Mouse (Mus musculus) MEL (cell line): ENCODE measurements around the gene Acpp. TPM values are rescaled to one million over a fixed set of nuclear protein-coding genes. Genes with fewer than 3 reads are reported as not detected.

Experiments used
- DNase-seq: peaks from one replicate; pipeline ENCODE4 v3.0.0; 2011; ENCODE audit warnings: low read depth, low spot score
- H3K27ac ChIP-seq: 2 replicates; pipeline ENCODE4 v1.5.1; 2012; ENCODE audit warnings: low read depth, mild to moderate bottlenecking, control low read depth, low read length, moderate library complexity; ENCODE audit not compliant: control insufficient read depth
- H3K27me3 ChIP-seq, 2 experiments: fragments of 150-350 bp in 1 of 2; sonication (generic) in 1 of 2; 2 replicates each; pipeline ENCODE4 v1.6.1; 2012; ENCODE audit warnings: low read length in 2 of 2, mild to moderate bottlenecking in 2 of 2, improper control_type of control experiment in 1 of 2, moderate library complexity in 1 of 2; ENCODE audit not compliant: insufficient read depth in 2 of 2, control insufficient read depth in 1 of 2
- H3K36me3 ChIP-seq, 2 experiments: 2 replicates each; pipeline ENCODE4 v1.6.1; 2012 to 2014; ENCODE audit warnings: low read length in 2 of 2, improper control_type of control experiment in 1 of 2, inconsistent platforms in 1 of 2, mild to moderate bottlenecking in 1 of 2; ENCODE audit not compliant: insufficient read depth in 2 of 2, control insufficient read depth in 1 of 2
- H3K4me1 ChIP-seq, 2 experiments: fragments of 150-350 bp in 1 of 2; sonication (generic) in 1 of 2; 2 replicates each; pipeline ENCODE4 v1.6.1; 2012; ENCODE audit warnings: low read length in 2 of 2, improper control_type of control experiment in 1 of 2, mild to moderate bottlenecking in 1 of 2; ENCODE audit not compliant: insufficient read depth in 2 of 2, control insufficient read depth in 1 of 2
- H3K4me3 ChIP-seq, 2 experiments: fragments of 150-350 bp in 1 of 2; sonication (generic) in 1 of 2; 2 replicates each; pipeline ENCODE4 v1.5.1; 2012; ENCODE audit warnings: low read depth in 2 of 2, low read length in 2 of 2, mild to moderate bottlenecking in 2 of 2, moderate library complexity in 2 of 2, control low read depth in 1 of 2, improper control_type of control experiment in 1 of 2; ENCODE audit not compliant: control insufficient read depth in 1 of 2, insufficient read depth in 1 of 2
- H3K79me2 ChIP-seq: 2 replicates; pipeline ENCODE4 v1.6.1; 2012; ENCODE audit warnings: mild to moderate bottlenecking, low read length, moderate library complexity; ENCODE audit not compliant: control insufficient read depth, poor library complexity, insufficient read depth
- H3K9ac ChIP-seq: 2 replicates; pipeline ENCODE4 v1.6.1; 2012; ENCODE audit warnings: low read depth, mild to moderate bottlenecking, control low read depth, low read length, moderate library complexity; ENCODE audit not compliant: control insufficient read depth, poor library complexity, severe bottlenecking
- H3K9me3 ChIP-seq: fragments of 150-350 bp; sonication (generic); replicated peaks from 2 replicates; pipeline ENCODE4 v1.6.1; 2012; ENCODE audit warnings: mild to moderate bottlenecking, low read length, improper control_type of control experiment, moderate library complexity; ENCODE audit not compliant: insufficient read depth
- BHLHE40 ChIP-seq: IDR thresholded peaks from 2 replicates; pipeline ENCODE4 v1.6.1; 2012; ENCODE audit warnings: low read depth, mild to moderate bottlenecking, inconsistent platforms, low read length, improper control_type of control experiment, borderline replicate concordance
- CHD2 ChIP-seq: IDR thresholded peaks from 2 replicates; pipeline ENCODE4 v1.6.1; 2011; ENCODE audit warnings: low read length, improper control_type of control experiment
- E2F4 ChIP-seq: IDR thresholded peaks from 2 replicates; pipeline ENCODE4 v1.6.1; 2011; ENCODE audit warnings: low read depth, low read length, improper control_type of control experiment, borderline replicate concordance
- ELF1 ChIP-seq: IDR thresholded peaks from 2 replicates; pipeline ENCODE4 v1.6.1; 2014; ENCODE audit warnings: low read depth, mild to moderate bottlenecking, inconsistent platforms, low read length, improper control_type of control experiment, moderate library complexity
- ETS1 ChIP-seq: IDR thresholded peaks from 2 replicates; pipeline ENCODE4 v1.6.1; 2012; ENCODE audit warnings: low read depth, mild to moderate bottlenecking, inconsistent platforms, low read length, improper control_type of control experiment, moderate library complexity
- GABPA ChIP-seq: IDR thresholded peaks from 2 replicates; pipeline ENCODE4 v1.6.1; 2012; ENCODE audit warnings: low read depth, mild to moderate bottlenecking, inconsistent platforms, low read length, improper control_type of control experiment, moderate library complexity
- MAZ ChIP-seq: IDR thresholded peaks from 2 replicates; pipeline ENCODE4 v1.6.1; 2012; ENCODE audit warnings: low read depth, mild to moderate bottlenecking, inconsistent platforms, low read length, improper control_type of control experiment
- MEF2A ChIP-seq: IDR thresholded peaks from 2 replicates; pipeline ENCODE4 v1.6.1; 2014; ENCODE audit warnings: low read depth, mild to moderate bottlenecking, inconsistent platforms, low read length, improper control_type of control experiment; ENCODE audit not compliant: poor library complexity, insufficient replicate concordance, severe bottlenecking; ENCODE audit errors: extremely low read depth
- MXI1 ChIP-seq: IDR thresholded peaks from 2 replicates; pipeline ENCODE4 v1.6.1; 2011; ENCODE audit warnings: mild to moderate bottlenecking, low read depth, low read length, improper control_type of control experiment
- MYB ChIP-seq: IDR thresholded peaks from 2 replicates; pipeline ENCODE4 v1.6.1; 2011; ENCODE audit warnings: mild to moderate bottlenecking, low read depth, low read length, improper control_type of control experiment
- MYC ChIP-seq: IDR thresholded peaks from 2 replicates; pipeline ENCODE4 v1.6.1; 2011; ENCODE audit warnings: low read depth, mild to moderate bottlenecking, low read length, improper control_type of control experiment, moderate library complexity
- NRF1 ChIP-seq: IDR thresholded peaks from 2 replicates; pipeline ENCODE4 v1.6.1; 2014; ENCODE audit warnings: low read depth, mild to moderate bottlenecking, inconsistent platforms, low read length, improper control_type of control experiment, moderate library complexity; ENCODE audit not compliant: poor library complexity, insufficient read depth, severe bottlenecking
- POLR2A ChIP-seq, 2 experiments: IDR thresholded peaks; 2 replicates each; pipeline ENCODE4 v1.6.1; 2011 to 2012; ENCODE audit warnings: low read length in 2 of 2, mild to moderate bottlenecking in 2 of 2, control low read depth in 1 of 2, improper control_type of control experiment in 1 of 2, low read depth in 1 of 2, moderate library complexity in 1 of 2; ENCODE audit not compliant: control insufficient read depth in 1 of 2, insufficient read depth in 1 of 2, poor library complexity in 1 of 2
- POLR2AphosphoS2 ChIP-seq: IDR thresholded peaks from 2 replicates; pipeline ENCODE4 v1.6.1; 2011; ENCODE audit warnings: low read length, improper control_type of control experiment
- RAD21 ChIP-seq: IDR thresholded peaks from 2 replicates; pipeline ENCODE4 v1.6.1; 2011; ENCODE audit warnings: mild to moderate bottlenecking, low read depth, low read length, improper control_type of control experiment
- TAL1 ChIP-seq: IDR thresholded peaks from 2 replicates; pipeline ENCODE4 v1.6.1; 2012; ENCODE audit warnings: mild to moderate bottlenecking, inconsistent platforms, low read length, moderate library complexity, mixed read lengths
- USF2 ChIP-seq, 2 experiments: IDR thresholded peaks; 2 replicates each; pipeline ENCODE4 v1.6.1; 2011 to 2012; ENCODE audit warnings: improper control_type of control experiment in 2 of 2, low read length in 2 of 2, borderline replicate concordance in 1 of 2, inconsistent platforms in 1 of 2, low read depth in 1 of 2, mild to moderate bottlenecking in 1 of 2; ENCODE audit not compliant: insufficient read depth in 1 of 2
- ZMIZ1 ChIP-seq: IDR thresholded peaks from 2 replicates; pipeline ENCODE4 v1.6.1; 2012; ENCODE audit warnings: low read depth, mild to moderate bottlenecking, inconsistent platforms, low read length, improper control_type of control experiment, moderate library complexity
- polyA plus RNA-seq, 2 experiments: library from polyadenylated mRNA; stranded (reverse) in 1 of 2; unstranded in 1 of 2; fragments of >175 nt in 1 of 2; fragments of >200 nt in 1 of 2; gene quantifications; 2 replicates each; pipeline versions ENCODE4 v1.2.1 to v1.2.4; 2012; ENCODE audit warnings: low replicate concordance in 2 of 2, low read depth in 1 of 2; ENCODE audit not compliant: insufficient read length in 2 of 2, insufficient read depth in 1 of 2, missing spikeins in 1 of 2
- total RNA-seq: library from RNA; depleted of rRNA; stranded (reverse); fragments of 300-350 nt; gene quantifications from 2 replicates; pipeline ENCODE4 v1.2.3, GENCODE M21; 2012; rRNA removed

The Acpp gene
- total RNA-seq, result not detected in 2 replicates
- polyA plus RNA-seq, result under 1 TPM in 1 of 2 experiments, not detected in 1; 0.03 TPM

- Histone ChIP-seq H3K4me1 (no peaks in the 10 kb centered on the region), H3K9ac (no peak within 1 kb of the TSS), H3K27me3 (no peaks in the 10 kb centered on the region; a peak in 1 of 4 replicates), H3K9me3 (no peaks in the 10 kb centered on the region), H3K36me3 (no peaks in the 10 kb centered on the region), H3K4me3 (peak within 1 kb of the TSS; percentile 22 to 24), H3K79me2 (no peaks in the 10 kb centered on the region), H3K27ac (no peak within 1 kb of the TSS)
- peak; percentile 83 for DNase-seq
- TF ChIP-seq TAL1 (no peak), USF2 (IDR thresholded peaks at IDR 0.05; ENCODE audit: borderline replicate concordance in 1 of 2, insufficient read depth in 1 of 2, low read depth in 1 of 2, low read length in 2 of 2) (no peak), BHLHE40 (no peak), MAZ (no peak), POLR2AphosphoS2 (no peak), ZMIZ1 (no peak)
Observed at GRCm38 (mm10) chr9:104337183-104337931, at the start of gene Acpp. Gene Acpp (minus strand): TSS chr9:104337748.

GRCm38 (mm10) chr9:104382571-104383170, 45.1 kb upstream of the Acpp start:
- no peak for TF ChIP-seq TAL1
- no peak for TF ChIP-seq ETS1
- TF ChIP-seq ZMIZ1, result no peak
- TF ChIP-seq NRF1, result no peak
- no peak for TF ChIP-seq BHLHE40
- TF ChIP-seq MEF2A, result no peak
- TF ChIP-seq MXI1, result no peak
- no peak for TF ChIP-seq MAZ
- TF ChIP-seq POLR2A (IDR thresholded peaks at IDR 0.05; ENCODE audit: control insufficient read depth in 1 of 2, insufficient read depth in 1 of 2, low read depth in 1 of 2, low read length in 2 of 2, poor library complexity in 1 of 2), result no peak
- TF ChIP-seq MYB, result no peak
- no peak for TF ChIP-seq ELF1
- TF ChIP-seq GABPA, result no peak
- TF ChIP-seq MYC, result no peak
- TF ChIP-seq E2F4, result no peak
- no peak for TF ChIP-seq RAD21
- TF ChIP-seq CHD2, result no peak
- no peaks in the 10 kb centered on the region for H3K9me3 ChIP-seq
- no peak for DNase-seq

More at GRCm38 (mm10) chr9:104382571-104383170, 45.1 kb upstream of the Acpp start:
- Histone ChIP-seq H3K4me1 (no peaks in the 10 kb centered on the region), H3K27me3 (no peaks in the 10 kb centered on the region), H3K4me3 (no peak overlapping the region), H3K36me3 (peaks cover 0 to 2% of the 10 kb centered on the region in 2 experiments; a peak in 2 of 4 replicates), H3K9ac (no peak overlapping the region), H3K27ac (no peak overlapping the region), H3K79me2 (no peaks in the 10 kb centered on the region)
